ENCODE assay signal across 12 mouse cellular contexts in the genomic region with DNA sequence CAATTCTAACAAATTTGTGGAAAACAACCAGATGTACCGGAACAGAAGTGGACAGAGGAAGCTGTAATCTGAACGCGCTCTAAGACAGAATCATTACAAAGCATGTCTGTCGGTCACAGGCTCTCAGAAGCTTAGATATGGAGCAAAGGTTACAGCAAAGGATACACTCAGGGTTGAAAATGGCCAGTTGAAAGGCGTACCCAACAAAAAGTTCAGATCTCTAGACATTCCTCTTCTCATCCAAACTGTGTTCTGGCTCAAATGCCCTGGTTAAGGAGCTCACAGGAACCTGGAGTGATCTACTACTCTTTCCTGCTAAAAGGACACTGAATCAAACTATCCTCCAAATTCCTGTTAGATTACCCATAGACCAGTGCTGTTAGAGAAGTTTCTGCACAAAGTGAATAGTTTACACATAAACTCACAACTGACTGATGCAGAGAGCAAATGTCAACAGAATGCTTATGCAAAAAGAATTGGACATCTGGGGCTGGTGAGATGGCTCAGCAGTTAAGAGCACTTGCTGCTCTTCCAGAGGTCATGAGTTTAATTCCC.
"Had no signal": no experiment of that assay in that cellular context is flagged by ENCODE, and none has a peak within 500 bp of the region (broad histone marks: within the 10 kb centered on the region; RNA-seq: fewer than 3 reads in every experiment).

No protein-coding gene starts in this region.

- H3K36me3 ChIP-seq: midbrain, embryonic 12.5 days had no signal

- H3K9me3 ChIP-seq: limb, embryonic 15.5 days; liver, embryonic 13.5 days; midbrain, embryonic 12.5 days; neural tube, embryonic 13.5 days had no signal

- H3K4me2 ChIP-seq: limb, embryonic 15.5 days; liver, embryonic 13.5 days; midbrain, embryonic 12.5 days; neural tube, embryonic 13.5 days had no signal

- H3K4me3 ChIP-seq: left cerebral cortex, adult 2 months; limb, embryonic 15.5 days; liver, embryonic 13.5 days; midbrain, embryonic 12.5 days; neural tube, embryonic 13.5 days had no signal

- H3K27me3 ChIP-seq: limb, embryonic 15.5 days; liver, embryonic 13.5 days; midbrain, embryonic 12.5 days; neural tube, embryonic 13.5 days had no signal

- DNase-seq: liver, embryonic 13.5 days; lung, adult 18-20 months; right cerebral cortex, postnatal 4 days; spleen, adult 18-20 months; thymus, adult 2 months; thymus, postnatal 4 days had no signal

- H3K9ac ChIP-seq: limb, embryonic 15.5 days; liver, embryonic 13.5 days; midbrain, embryonic 12.5 days; neural tube, embryonic 13.5 days had no signal

- ATAC-seq: hindbrain, postnatal 0 days; midbrain, embryonic 16.5 days had no signal

- H3K27ac ChIP-seq: hindbrain, postnatal 0 days; left cerebral cortex, adult 2 months; limb, embryonic 15.5 days; liver, embryonic 13.5 days; midbrain, embryonic 12.5 days; neural tube, embryonic 13.5 days had no signal

- H3K4me1 ChIP-seq: limb, embryonic 15.5 days; midbrain, embryonic 12.5 days; neural tube, embryonic 13.5 days had no signal
